Mouse (Mus musculus): ENCODE results near the gene Sh3pxd2b. TPM values are rescaled to one million over a fixed set of nuclear protein-coding genes. Genes with fewer than 3 reads are reported as not detected.

The Sh3pxd2b gene
- polyA plus RNA-seq, 1 experiment from 2014 or later, result 17.3 TPM

- Histone ChIP-seq H3K9me3 (no peaks in the 10 kb centered on the region), H3K36me3 (no peaks in the 10 kb centered on the region), H3K4me2 (replicated peaks) (no peak overlapping the region), H3K27ac (replicated peaks) (peak overlapping the region; percentile 38), H3K27me3 (no peaks in the 10 kb centered on the region), H3K4me1 (peaks cover 32% of the 10 kb centered on the region), H3K9ac (replicated peaks) (no peak overlapping the region), H3K4me3 (no peak overlapping the region)
- peak; percentile 75 for ATAC-seq (replicated peaks)
- WGBS, result 39% methylated on average over 3 of the region's 3 CpGs
These were observed 16.1 kb downstream of the Sh3pxd2b start for GRCm38 (mm10) chr11:32363610-32364220.

DNA sequence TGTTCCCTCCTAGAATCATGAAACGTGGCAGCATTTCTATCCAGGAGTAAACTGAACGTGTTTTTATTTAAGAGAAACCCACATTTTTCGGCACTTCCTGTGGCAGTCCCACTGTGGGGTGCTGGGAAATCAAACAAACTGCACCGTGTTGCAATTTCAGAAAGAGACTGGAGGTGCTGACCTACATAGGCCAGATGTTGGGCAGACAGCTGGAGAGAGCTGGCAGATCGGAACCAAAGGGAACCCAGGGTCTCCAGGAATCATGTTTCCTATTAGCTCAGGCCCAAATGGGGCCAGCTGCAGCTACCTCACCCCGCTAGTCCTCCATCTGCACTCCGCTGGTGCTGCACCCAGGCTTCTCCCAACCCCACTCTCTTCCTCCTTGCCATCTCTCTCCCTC lies 16.8 kb downstream of the Sh3pxd2b start:
- Histone ChIP-seq H3K4me2 (replicated peaks) (no peak overlapping the region), H3K27me3 (no peaks in the 10 kb centered on the region), H3K4me1 (peaks cover 31% of the 10 kb centered on the region), H3K4me3 (no peak overlapping the region), H3K27ac (replicated peaks) (0 out of 2 replicates have a peak overlapping the region, but pooled peaks have one; percentile 38), H3K9me3 (no peaks in the 10 kb centered on the region), H3K36me3 (no peaks in the 10 kb centered on the region), H3K9ac (replicated peaks) (no peak overlapping the region)
- 85% methylated on average over 7 of the region's 7 CpGs for WGBS
- ATAC-seq (replicated peaks), result no peak

GRCm38 (mm10) chr11:32365498-32365897 lies 17.9 kb downstream of the Sh3pxd2b start:
- WGBS, result 91% methylated on average over 4 of the region's 4 CpGs
- Histone ChIP-seq H3K4me2 (replicated peaks) (no peak overlapping the region), H3K4me3 (no peak overlapping the region), H3K4me1 (peaks cover 26% of the 10 kb centered on the region), H3K36me3 (no peaks in the 10 kb centered on the region), H3K9ac (replicated peaks) (no peak overlapping the region), H3K9me3 (no peaks in the 10 kb centered on the region), H3K27me3 (no peaks in the 10 kb centered on the region), H3K27ac (replicated peaks) (no peak overlapping the region)
- ATAC-seq (replicated peaks), result no peak

- no peak overlapping the region for H3K4me3 ChIP-seq
- H3K4me1 ChIP-seq, result peaks cover 30% of the 10 kb centered on the region
- no peak for ATAC-seq (replicated peaks)
- no peak overlapping the region for H3K27ac ChIP-seq (replicated peaks)
- no peaks in the 10 kb centered on the region for H3K9me3 ChIP-seq
- no peaks in the 10 kb centered on the region for H3K27me3 ChIP-seq
- no peaks in the 10 kb centered on the region for H3K36me3 ChIP-seq
- H3K4me2 ChIP-seq (replicated peaks), result no peak overlapping the region
- 94% methylated on average over 2 of the region's 2 CpGs for WGBS
- no peak overlapping the region for H3K9ac ChIP-seq (replicated peaks)
These were observed 19.4 kb downstream of the Sh3pxd2b start for GRCm38 (mm10) chr11:32367056-32367455.

- no peak for ATAC-seq (replicated peaks)
- no peak overlapping the region for H3K4me2 ChIP-seq (replicated peaks)
- peaks cover 9% of the 10 kb centered on the region; the same call in 1 of the 2 replicates for H3K36me3 ChIP-seq
- H3K4me1 ChIP-seq, result peaks cover 27% of the 10 kb centered on the region
- H3K27ac ChIP-seq (replicated peaks), result no peak overlapping the region
- H3K9me3 ChIP-seq, result no peaks in the 10 kb centered on the region
- no peak overlapping the region for H3K9ac ChIP-seq (replicated peaks)
- WGBS, result 95% methylated on average over 3 of the region's 3 CpGs
- no peaks in the 10 kb centered on the region for H3K27me3 ChIP-seq
- no peak overlapping the region for H3K4me3 ChIP-seq
These were observed 21.4 kb downstream of the Sh3pxd2b start for GRCm38 (mm10) chr11:32368986-32369385.

GRCm38 (mm10) chr11:32370881-32371280 lies 23.3 kb downstream of the Sh3pxd2b start:
- no peak overlapping the region for H3K4me2 ChIP-seq (replicated peaks)
- peaks cover 24% of the 10 kb centered on the region for H3K4me1 ChIP-seq
- H3K9ac ChIP-seq (replicated peaks), result no peak overlapping the region
- ATAC-seq (replicated peaks), result no peak
- H3K27ac ChIP-seq (replicated peaks), result no peak overlapping the region
- H3K4me3 ChIP-seq, result no peak overlapping the region
- no peaks in the 10 kb centered on the region for H3K9me3 ChIP-seq
- 32% methylated on average over 1 of the region's 1 CpGs for WGBS
- no peaks in the 10 kb centered on the region for H3K27me3 ChIP-seq
- H3K36me3 ChIP-seq, result peaks cover 9% of the 10 kb centered on the region; the same call in 1 of the 2 replicates

DNA sequence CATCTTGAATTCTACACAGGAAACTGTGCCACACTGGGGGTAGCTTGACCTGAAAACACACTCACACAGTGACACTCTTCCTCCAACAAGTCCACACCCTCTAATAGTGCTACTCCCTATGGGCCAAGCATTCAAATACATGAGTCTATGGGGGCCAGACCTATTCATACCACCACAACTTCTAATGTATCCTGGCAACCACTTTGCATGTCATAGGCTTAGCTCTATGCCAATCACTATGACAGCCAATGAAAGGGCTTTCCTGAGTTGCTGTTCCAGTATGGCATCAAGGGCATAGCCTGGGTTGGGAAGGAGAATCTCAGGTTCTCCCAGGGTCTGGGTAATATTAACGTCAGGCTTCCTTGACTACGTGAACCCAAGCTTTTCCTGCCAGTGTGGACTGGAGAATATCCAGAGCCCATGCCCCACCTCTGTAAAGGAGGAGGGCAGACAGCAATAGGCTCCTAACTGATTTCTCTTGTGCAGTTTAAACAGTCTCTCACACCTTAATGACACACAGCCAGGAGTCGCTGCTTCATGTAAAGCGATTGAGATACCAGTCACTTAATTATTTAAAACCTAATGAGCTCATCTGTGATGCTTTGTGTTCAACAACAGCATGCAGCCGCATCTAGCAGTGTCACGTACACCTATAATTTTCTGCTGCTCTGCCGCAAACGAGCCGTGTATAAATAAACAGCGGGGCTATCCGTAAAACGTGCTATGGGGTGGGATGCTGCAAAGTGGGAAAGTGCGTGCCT lies 25.8 kb downstream of the Sh3pxd2b start:
- ATAC-seq (replicated peaks), result peak; percentile 61
- Histone ChIP-seq H3K9ac (replicated peaks) (no peak overlapping the region), H3K27me3 (no peaks in the 10 kb centered on the region), H3K9me3 (no peaks in the 10 kb centered on the region), H3K4me2 (replicated peaks) (no peak overlapping the region), H3K27ac (replicated peaks) (peak overlapping the region; percentile 51), H3K4me3 (no peak overlapping the region), H3K36me3 (peaks cover 18% of the 10 kb centered on the region), H3K4me1 (peaks cover 22% of the 10 kb centered on the region)
- WGBS, result 43% methylated on average over 13 of the region's 13 CpGs

GRCm38 (mm10) chr11:32374027-32374589 lies 26.5 kb downstream of the Sh3pxd2b start:
- ATAC-seq (replicated peaks), result peak; percentile 23; the same call in 1 of the 2 replicates

DNA sequence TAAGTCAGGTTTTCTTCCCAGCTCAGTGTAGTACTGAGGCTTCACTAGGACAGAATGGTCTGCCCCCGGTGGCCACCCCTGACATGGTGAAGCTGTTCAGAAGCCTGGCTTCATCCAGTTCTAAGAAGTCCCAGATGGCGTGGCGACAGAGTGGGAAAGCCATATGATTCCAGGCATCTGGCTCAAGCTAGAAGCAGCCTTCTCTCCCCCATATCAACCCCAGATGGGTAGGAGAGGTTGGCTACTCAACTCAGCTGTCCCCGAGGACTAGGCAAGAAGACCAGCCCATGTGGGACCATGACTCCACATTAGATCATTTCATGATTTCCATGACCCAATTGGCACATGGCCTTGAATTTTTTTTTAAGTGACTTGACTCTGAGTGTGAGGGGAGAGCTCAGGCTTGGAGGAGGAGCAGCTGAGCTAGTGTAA lies 27.5 kb downstream of the Sh3pxd2b start:
- Histone ChIP-seq H3K27me3 (no peaks in the 10 kb centered on the region), H3K4me3 (no peak overlapping the region), H3K4me2 (replicated peaks) (no peak overlapping the region), H3K36me3 (peaks cover 18% of the 10 kb centered on the region), H3K4me1 (peaks cover 22% of the 10 kb centered on the region), H3K9ac (replicated peaks) (no peak overlapping the region), H3K27ac (replicated peaks) (no peak overlapping the region), H3K9me3 (no peaks in the 10 kb centered on the region)
- ATAC-seq (replicated peaks), result no peak; the same call in 1 of the 2 replicates
- 84% methylated on average over 4 of the region's 4 CpGs for WGBS

More at GRCm38 (mm10) chr11:32374027-32374589, 26.5 kb downstream of the Sh3pxd2b start:
- peaks cover 22% of the 10 kb centered on the region for H3K4me1 ChIP-seq
- no peak overlapping the region for H3K9ac ChIP-seq (replicated peaks)
- no peaks in the 10 kb centered on the region for H3K9me3 ChIP-seq
- H3K4me2 ChIP-seq (replicated peaks), result no peak overlapping the region
- H3K36me3 ChIP-seq, result peaks cover 18% of the 10 kb centered on the region
- H3K27me3 ChIP-seq, result no peaks in the 10 kb centered on the region
- H3K27ac ChIP-seq (replicated peaks), result peak overlapping the region; percentile 51
- no peak overlapping the region for H3K4me3 ChIP-seq
- WGBS, result 67% methylated on average over 9 of the region's 9 CpGs

- H3K27ac ChIP-seq (replicated peaks), result no peak overlapping the region
- H3K4me2 ChIP-seq (replicated peaks), result no peak overlapping the region
- no peaks in the 10 kb centered on the region for H3K9me3 ChIP-seq
- H3K4me1 ChIP-seq, result peaks cover 18% of the 10 kb centered on the region
- no peaks in the 10 kb centered on the region for H3K27me3 ChIP-seq
- no peak overlapping the region for H3K4me3 ChIP-seq
- no peak overlapping the region for H3K9ac ChIP-seq (replicated peaks)
- 88% methylated on average over 1 of the region's 1 CpGs for WGBS
- H3K36me3 ChIP-seq, result peaks cover 18% of the 10 kb centered on the region
- ATAC-seq (replicated peaks), result no peak
These were observed 28.5 kb downstream of the Sh3pxd2b start for GRCm38 (mm10) chr11:32376086-32376485.

DNA sequence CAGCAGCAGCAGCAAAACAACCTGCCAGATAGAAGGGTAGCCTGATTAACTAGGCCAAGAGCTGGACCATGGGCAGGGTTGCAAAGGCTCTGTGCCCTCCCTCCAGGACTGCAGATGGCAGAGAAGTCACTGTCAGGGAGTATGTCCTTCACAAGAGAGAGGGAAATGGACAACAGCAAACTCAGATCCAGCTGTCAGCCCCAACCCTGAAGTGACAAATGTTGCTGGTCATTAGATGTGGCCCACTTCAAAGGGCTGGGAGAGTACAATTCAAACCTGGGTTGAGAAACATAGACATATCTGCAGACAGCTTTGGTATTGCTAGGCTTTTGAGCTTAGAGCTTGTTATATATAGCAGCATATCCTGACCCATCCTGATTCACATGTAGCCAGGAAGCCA lies 32.3 kb downstream of the Sh3pxd2b start:
- peaks cover 17% of the 10 kb centered on the region for H3K36me3 ChIP-seq
- H3K4me1 ChIP-seq, result peaks cover 18% of the 10 kb centered on the region

More for the DNA sequence above, 32.3 kb downstream of the Sh3pxd2b start:
- no peak for ATAC-seq (replicated peaks)
- H3K9ac ChIP-seq (replicated peaks), result no peak overlapping the region
- H3K9me3 ChIP-seq, result no peaks in the 10 kb centered on the region
- no peaks in the 10 kb centered on the region for H3K27me3 ChIP-seq
- no peak overlapping the region for H3K4me3 ChIP-seq
- H3K27ac ChIP-seq (replicated peaks), result no peak overlapping the region
- H3K4me2 ChIP-seq (replicated peaks), result no peak overlapping the region

Data from forebrain, embryonic 15.5 days (tissue).